Comparison of ENCODE assay signal across 20 mouse cellular contexts in genomic region chr16:23253620-23254019, GRCm38 (mm10). TPM values are rescaled to one million over a fixed set of nuclear protein-coding genes. Genes with fewer than 3 reads are reported as not detected.
DNase-seq lines count a peak whose midpoint lies in the region; ATAC-seq and TF ChIP-seq lines count a peak whose summit lies in the region.
"Had no signal": no experiment of that assay in that cellular context is flagged by ENCODE, and none has a peak within 500 bp of the region (broad histone marks: within the 10 kb centered on the region; RNA-seq: fewer than 3 reads in every experiment).

No protein-coding gene starts in this region.

- no peak overlapping the region for H3K4me3 ChIP-seq in hindbrain, embryonic 10.5 days
- H3K4me3 ChIP-seq in hindbrain, embryonic 14.5 days (replicated peaks; ENCODE audit: low read length), result no peak overlapping the region
- no peak overlapping the region for H3K4me3 ChIP-seq in embryonic facial prominence, embryonic 14.5 days (ENCODE audit: low read depth, low read length)
- no peak overlapping the region for H3K4me3 ChIP-seq in limb, embryonic 14.5 days (replicated peaks; ENCODE audit: low read length)
- H3K4me3 ChIP-seq: forebrain, embryonic 12.5 days; heart, embryonic 10.5 days; hindbrain, embryonic 12.5 days; liver, embryonic 12.5 days; neural tube, embryonic 12.5 days had no signal

- 0 out of 2 replicates have a peak, but pooled peaks cover 2% of the 10 kb centered on the region for H3K36me3 ChIP-seq in hindbrain, embryonic 10.5 days
- 0 out of 2 replicates have a peak, but pooled peaks cover 4% of the 10 kb centered on the region for H3K36me3 ChIP-seq in hindbrain, embryonic 14.5 days (replicated peaks; ENCODE audit: control insufficient read depth, insufficient read depth)
- H3K36me3 ChIP-seq in embryonic facial prominence, embryonic 14.5 days (ENCODE audit: control insufficient read depth, insufficient read depth, low read length), result no peaks in the 10 kb centered on the region
- no peaks in the 10 kb centered on the region for H3K36me3 ChIP-seq in limb, embryonic 14.5 days (ENCODE audit: control insufficient read depth, insufficient read depth, low read length)
- H3K36me3 ChIP-seq: forebrain, embryonic 12.5 days; heart, embryonic 10.5 days; hindbrain, embryonic 12.5 days; liver, embryonic 12.5 days; neural tube, embryonic 12.5 days had no signal

- no peak for DNase-seq in hindbrain, embryonic 10.5 days (ENCODE audit: low spot score)
- DNase-seq in hindbrain, embryonic 14.5 days (ENCODE audit: low spot score), result no peak
- DNase-seq in NIH3T3 (ENCODE audit: low read depth), result peak; percentile 52
- peak; percentile 64 for DNase-seq in embryonic facial prominence, embryonic 14.5 days (ENCODE audit: low spot score)
- DNase-seq in limb, embryonic 14.5 days (ENCODE audit: low spot score), result no peak
- DNase-seq in cerebellum, postnatal 36 days, result no peak
- no peak for DNase-seq in kidney, postnatal 4 days
- DNase-seq: cerebellum, adult 8-10 months; kidney, adult 9 months; layer of hippocampus, postnatal 36 days; lung, embryonic 14.5 days; thymus, postnatal 36 days had no signal

- H3K27ac ChIP-seq in hindbrain, embryonic 10.5 days, result peak overlapping the region; percentile 8; the same call in 1 of the 2 replicates
- no peak overlapping the region for H3K27ac ChIP-seq in hindbrain, embryonic 14.5 days
- H3K27ac ChIP-seq in embryonic facial prominence, embryonic 14.5 days (replicated peaks; ENCODE audit: low read depth, low read length), result peak overlapping the region; percentile 17
- H3K27ac ChIP-seq in limb, embryonic 14.5 days (replicated peaks; ENCODE audit: low read depth, low read length), result 0 out of 2 replicates have a peak overlapping the region, but pooled peaks have one; percentile 3
- H3K27ac ChIP-seq: forebrain, embryonic 12.5 days; heart, embryonic 10.5 days; hindbrain, embryonic 12.5 days; liver, embryonic 12.5 days; macrophage; neural tube, embryonic 12.5 days had no signal

- H3K4me2 ChIP-seq in hindbrain, embryonic 14.5 days (replicated peaks), result no peak overlapping the region
- no peak overlapping the region for H3K4me2 ChIP-seq in embryonic facial prominence, embryonic 14.5 days (ENCODE audit: low read depth, low read length)
- no peak overlapping the region for H3K4me2 ChIP-seq in limb, embryonic 14.5 days (replicated peaks; ENCODE audit: low read depth, low read length, severe bottlenecking)
- H3K4me2 ChIP-seq: forebrain, embryonic 12.5 days; hindbrain, embryonic 12.5 days; liver, embryonic 12.5 days; lung, embryonic 14.5 days; midbrain, embryonic 11.5 days; neural tube, embryonic 12.5 days had no signal

- no peaks in the 10 kb centered on the region for H3K9me3 ChIP-seq in hindbrain, embryonic 10.5 days
- H3K9me3 ChIP-seq in hindbrain, embryonic 14.5 days (ENCODE audit: control insufficient read depth, low read length), result no peaks in the 10 kb centered on the region
- H3K9me3 ChIP-seq in embryonic facial prominence, embryonic 14.5 days (ENCODE audit: control insufficient read depth, low read length), result no peaks in the 10 kb centered on the region
- no peaks in the 10 kb centered on the region for H3K9me3 ChIP-seq in limb, embryonic 14.5 days (ENCODE audit: control insufficient read depth, low read length)
- H3K9me3 ChIP-seq: forebrain, embryonic 12.5 days; heart, embryonic 10.5 days; hindbrain, embryonic 12.5 days; liver, embryonic 12.5 days; neural tube, embryonic 12.5 days had no signal

- TF ChIP-seq POLR2A in limb, embryonic 14.5 days (IDR thresholded peaks at IDR 0.05; ENCODE audit: borderline replicate concordance, extremely low read depth, insufficient read depth, insufficient read length), result no peak

- H3K27me3 ChIP-seq in hindbrain, embryonic 10.5 days (ENCODE audit: insufficient read depth, poor library complexity, severe bottlenecking), result 0 out of 2 replicates have a peak, but pooled peaks cover 6% of the 10 kb centered on the region
- H3K27me3 ChIP-seq in hindbrain, embryonic 14.5 days (ENCODE audit: control insufficient read depth, insufficient read depth, low read length), result no peaks in the 10 kb centered on the region
- no peaks in the 10 kb centered on the region for H3K27me3 ChIP-seq in embryonic facial prominence, embryonic 14.5 days (replicated peaks; ENCODE audit: control insufficient read depth, insufficient read depth, low read length)
- no peaks in the 10 kb centered on the region for H3K27me3 ChIP-seq in limb, embryonic 14.5 days (ENCODE audit: control insufficient read depth, insufficient read depth, low read length)
- H3K27me3 ChIP-seq: hindbrain, embryonic 12.5 days; neural tube, embryonic 12.5 days had no signal

- ATAC-seq in hindbrain, embryonic 14.5 days (ENCODE audit: low FRiP score), result no peak
- 0 out of 2 replicates have a peak, but pooled peaks have one; percentile 16 for ATAC-seq in embryonic facial prominence, embryonic 14.5 days (ENCODE audit: low read depth)
- ATAC-seq in limb, embryonic 14.5 days (ENCODE audit: low FRiP score, low read depth), result no peak
- ATAC-seq: inflammation-experienced regulatory T-cells, adult 6 months; liver, embryonic 12.5 days had no signal

- peaks cover 82% of the 10 kb centered on the region for H3K4me1 ChIP-seq in hindbrain, embryonic 10.5 days (replicated peaks)
- H3K4me1 ChIP-seq in hindbrain, embryonic 14.5 days (replicated peaks; ENCODE audit: control insufficient read depth, insufficient read depth, low read length), result peaks cover 26% of the 10 kb centered on the region
- peaks cover 50% of the 10 kb centered on the region for H3K4me1 ChIP-seq in embryonic facial prominence, embryonic 14.5 days (ENCODE audit: control insufficient read depth, insufficient read depth, low read length)
- peaks cover 41% of the 10 kb centered on the region for H3K4me1 ChIP-seq in limb, embryonic 14.5 days (ENCODE audit: control insufficient read depth, insufficient read depth, low read length)
- H3K4me1 ChIP-seq: liver, embryonic 12.5 days had no signal

- 68% methylated on average over 6 of the region's 6 CpGs for WGBS in hindbrain, embryonic 10.5 days
- 69% methylated on average over 6 of the region's 6 CpGs for WGBS in hindbrain, embryonic 14.5 days
- WGBS in embryonic facial prominence, embryonic 14.5 days, result 27% methylated on average over 6 of the region's 6 CpGs
- WGBS in limb, embryonic 14.5 days, result 36% methylated on average over 6 of the region's 6 CpGs

- no peak overlapping the region for H3K9ac ChIP-seq in hindbrain, embryonic 14.5 days
- no peak overlapping the region for H3K9ac ChIP-seq in embryonic facial prominence, embryonic 14.5 days (ENCODE audit: low read depth, low read length)
- no peak overlapping the region for H3K9ac ChIP-seq in limb, embryonic 14.5 days (ENCODE audit: low read depth, low read length, severe bottlenecking)
- H3K9ac ChIP-seq: forebrain, embryonic 12.5 days; hindbrain, embryonic 12.5 days; liver, embryonic 12.5 days; lung, embryonic 14.5 days; neural tube, embryonic 12.5 days had no signal

RNA-seq across cellular contexts. Expression of gene St6gal1, which starts 29.1 kb away (rescaled TPM):
- polyA plus RNA-seq in hindbrain, embryonic 10.5 days (2016; fragmentation: Nextera tagmentation; extraction: Ambion mirVana), result 22.8 and 26.6 TPM in 2 replicates
- 29.6 and 30.6 TPM in 2 replicates for polyA plus RNA-seq in hindbrain, embryonic 14.5 days (2014; fragmentation: Nextera tagmentation; extraction: Ambion mirVana)
- polyA plus RNA-seq in embryonic facial prominence, embryonic 14.5 days (2014; fragmentation: Nextera tagmentation; extraction: Ambion mirVana), result 20.3 and 21.0 TPM in 2 replicates
- polyA plus RNA-seq in limb, embryonic 14.5 days (2012; rRNA removed), result 13.3 and 14.7 TPM in 2 replicates
- 16.8 and 20.6 TPM in 2 replicates for polyA plus RNA-seq in limb, embryonic 14.5 days (2014; fragmentation: Nextera tagmentation; extraction: Ambion mirVana)

Comparison
In these comparisons a context has a peak if more than half of its experiments do, and no peak if none do; other contexts are left out.
1. DNase-seq: peak in NIH3T3 (single experiment) and embryonic facial prominence, embryonic 14.5 days (single experiment); none in hindbrain, embryonic 10.5 days (single experiment), hindbrain, embryonic 14.5 days (single experiment), limb, embryonic 14.5 days (single experiment), cerebellum, postnatal 36 days (0 of 2) and kidney, postnatal 4 days (0 of 2).